Mouse (Mus musculus): Measurements from ENCODE around the gene Madd. TPM values are rescaled to one million over a fixed set of nuclear protein-coding genes. Genes with fewer than 3 reads are reported as not detected.

The Madd gene
- polyA plus RNA-seq, 1 experiment = 44.4 TPM

DNA sequence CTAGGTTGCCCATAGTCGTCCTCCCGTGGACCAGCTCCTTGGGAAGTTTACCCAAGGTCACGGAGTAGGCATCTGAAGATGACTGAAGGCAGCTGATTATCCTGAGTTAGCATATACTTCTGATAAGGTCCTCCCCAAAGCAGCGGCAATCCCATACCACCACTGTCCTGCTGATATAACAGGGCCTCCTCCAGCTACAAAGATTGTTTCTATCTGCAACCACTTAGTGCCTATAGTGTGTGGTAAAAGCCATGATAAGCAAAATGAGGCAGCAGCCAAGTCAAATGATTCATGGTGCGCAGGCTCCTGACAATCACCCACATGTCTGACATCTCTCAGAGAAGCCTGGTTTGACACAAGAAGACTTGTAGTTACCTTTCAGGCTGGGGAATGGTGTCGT is 18.6 kb downstream of the Madd start:
- 70% methylated on average over 6 of the region's 6 CpGs for WGBS
- Histone ChIP-seq H3K27ac (ENCODE audit: control insufficient read depth, insufficient read depth, low read depth, low read length, poor library complexity) (no peak overlapping the region), H3K4me1 (ENCODE audit: control insufficient read depth, insufficient read depth, low read length) (no peaks in the 10 kb centered on the region), H3K4me3 (replicated peaks; ENCODE audit: control insufficient read depth, low read depth, low read length) (no peak overlapping the region)
- TF ChIP-seq POLR2A (IDR thresholded peaks at IDR 0.05; ENCODE audit: borderline replicate concordance, control insufficient read depth, low read depth, low read length) = no peak
- no peak for TF ChIP-seq CTCF (IDR thresholded peaks at IDR 0.05; ENCODE audit: control insufficient read depth, insufficient read depth, low read length)

DNA sequence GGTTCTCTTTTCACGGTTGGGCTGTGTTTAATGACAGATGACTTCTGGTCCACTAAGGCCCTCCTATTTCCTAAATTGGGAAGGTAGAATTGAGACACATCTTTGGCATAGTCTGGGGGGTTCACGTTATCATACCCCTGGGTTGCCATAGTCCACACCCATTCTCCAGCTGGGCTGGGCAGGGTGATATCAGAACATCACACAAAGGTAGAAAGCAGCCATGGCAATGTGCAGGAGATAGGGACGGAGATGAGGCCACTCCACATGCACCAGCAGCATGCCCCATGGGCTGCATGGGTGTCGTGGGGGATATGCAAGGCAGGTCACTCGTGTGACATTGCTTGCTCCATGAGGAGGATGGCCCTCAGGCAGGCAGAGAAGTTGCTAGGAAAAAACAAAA is 20.1 kb downstream of the Madd start:
- TF ChIP-seq CTCF (IDR thresholded peaks at IDR 0.05; ENCODE audit: control insufficient read depth, insufficient read depth, low read length) (no peak), POLR2A (IDR thresholded peaks at IDR 0.05; ENCODE audit: borderline replicate concordance, control insufficient read depth, low read depth, low read length) (no peak)
- 62% methylated on average over 5 of the region's 5 CpGs for WGBS
- H3K4me3 ChIP-seq (replicated peaks; ENCODE audit: control insufficient read depth, low read depth, low read length) = no peak overlapping the region
- H3K27ac ChIP-seq (ENCODE audit: control insufficient read depth, insufficient read depth, low read depth, low read length, poor library complexity) = no peak overlapping the region
- no peaks in the 10 kb centered on the region for H3K4me1 ChIP-seq (ENCODE audit: control insufficient read depth, insufficient read depth, low read length)

DNA sequence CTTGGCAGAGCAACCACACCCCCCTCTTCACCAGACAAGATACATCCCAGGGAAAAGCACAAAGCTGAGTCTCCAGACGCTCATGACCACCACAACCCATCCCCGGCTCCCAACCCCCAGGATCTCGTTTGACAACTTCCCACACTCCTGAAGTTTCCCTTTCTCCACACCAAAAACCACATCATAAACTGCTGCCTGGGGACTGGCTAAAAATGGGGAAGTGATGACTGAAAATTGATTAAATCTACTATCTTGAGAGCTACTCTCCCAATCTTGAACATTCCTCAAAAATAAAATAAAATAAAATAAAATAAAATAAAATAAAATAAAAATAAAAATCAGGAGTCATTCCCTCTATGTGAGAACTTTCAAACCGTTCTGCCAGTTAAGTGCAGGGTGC is 20.7 kb downstream of the Madd start:
- Histone ChIP-seq H3K4me3 (replicated peaks; ENCODE audit: control insufficient read depth, low read depth, low read length) (no peak overlapping the region), H3K4me1 (ENCODE audit: control insufficient read depth, insufficient read depth, low read length) (no peaks in the 10 kb centered on the region), H3K27ac (ENCODE audit: control insufficient read depth, insufficient read depth, low read depth, low read length, poor library complexity) (no peak overlapping the region)
- WGBS = 57% methylated on average over 4 of the region's 4 CpGs
- TF ChIP-seq POLR2A (IDR thresholded peaks at IDR 0.05; ENCODE audit: borderline replicate concordance, control insufficient read depth, low read depth, low read length) (no peak), CTCF (IDR thresholded peaks at IDR 0.05; ENCODE audit: control insufficient read depth, insufficient read depth, low read length) (no peak)

DNA sequence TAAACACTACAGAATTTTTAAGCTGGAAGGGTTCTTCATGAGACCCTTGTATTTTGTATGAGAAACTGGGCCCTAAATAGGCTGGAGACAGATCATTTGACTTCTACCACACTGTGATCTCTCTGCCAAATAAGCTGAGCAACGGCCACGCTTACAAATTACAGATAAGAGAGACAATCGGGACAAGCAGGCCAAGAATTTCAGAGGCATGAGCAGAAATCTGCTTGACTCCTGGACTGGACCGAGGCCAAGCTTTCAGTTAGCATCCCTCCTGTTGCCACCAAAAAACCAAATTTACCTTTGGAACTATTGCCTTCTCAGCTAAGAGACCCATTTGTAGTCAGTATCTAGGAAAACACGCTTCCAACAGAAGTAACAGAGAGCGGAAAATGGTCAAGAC is 23.0 kb downstream of the Madd start:
- WGBS = 80% methylated on average over 6 of the region's 6 CpGs
- Histone ChIP-seq H3K27ac (ENCODE audit: control insufficient read depth, insufficient read depth, low read depth, low read length, poor library complexity) (no peak overlapping the region), H3K4me3 (replicated peaks; ENCODE audit: control insufficient read depth, low read depth, low read length) (no peak overlapping the region), H3K4me1 (ENCODE audit: control insufficient read depth, insufficient read depth, low read length) (no peaks in the 10 kb centered on the region)
- TF ChIP-seq CTCF (IDR thresholded peaks at IDR 0.05; ENCODE audit: control insufficient read depth, insufficient read depth, low read length) (no peak), POLR2A (IDR thresholded peaks at IDR 0.05; ENCODE audit: borderline replicate concordance, control insufficient read depth, low read depth, low read length) (no peak)

DNA sequence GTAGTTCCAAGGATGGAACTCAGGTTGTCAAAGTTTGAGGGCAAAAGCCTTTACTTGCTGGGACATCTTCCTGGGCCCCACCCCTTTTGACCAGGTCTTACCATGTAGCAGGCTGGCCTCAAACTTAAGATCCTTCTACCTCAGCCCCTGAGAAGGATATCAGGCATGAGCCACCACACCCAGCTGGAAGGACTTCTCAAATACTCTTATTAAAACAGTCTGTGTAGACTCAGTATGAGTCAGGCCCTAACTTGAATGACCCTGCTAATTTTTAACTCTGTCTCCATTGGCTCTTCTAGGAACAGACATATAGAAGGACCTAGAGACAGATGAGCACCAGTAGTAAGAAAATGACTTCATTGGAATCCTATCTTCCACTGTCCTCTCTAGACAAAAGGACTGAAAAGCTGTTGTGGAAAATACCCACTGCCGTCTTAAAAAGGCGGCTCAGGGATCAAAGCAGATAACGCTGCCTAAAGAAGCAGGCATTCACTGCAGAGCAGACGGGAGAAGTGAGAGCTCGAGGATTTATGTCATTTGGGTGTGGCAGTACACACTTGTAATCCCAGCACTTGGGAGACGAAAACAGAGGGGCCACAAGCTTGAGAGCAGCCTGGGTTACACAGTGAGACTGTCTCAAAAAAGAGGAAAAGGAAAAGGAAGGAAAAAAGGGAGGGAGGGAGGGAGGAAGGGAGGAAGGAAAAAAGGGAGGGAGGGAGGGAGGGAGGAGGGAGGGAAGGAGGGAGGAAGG is 26.5 kb downstream of the Madd start:
- Histone ChIP-seq H3K4me1 (ENCODE audit: control insufficient read depth, insufficient read depth, low read length) (no peaks in the 10 kb centered on the region), H3K4me3 (replicated peaks; ENCODE audit: control insufficient read depth, low read depth, low read length) (no peak overlapping the region), H3K27ac (ENCODE audit: control insufficient read depth, insufficient read depth, low read depth, low read length, poor library complexity) (no peak overlapping the region)
- TF ChIP-seq CTCF (IDR thresholded peaks at IDR 0.05; ENCODE audit: control insufficient read depth, insufficient read depth, low read length) (no peak), POLR2A (IDR thresholded peaks at IDR 0.05; ENCODE audit: borderline replicate concordance, control insufficient read depth, low read depth, low read length) (no peak)
- 82% methylated on average over 6 of the region's 6 CpGs for WGBS

DNA sequence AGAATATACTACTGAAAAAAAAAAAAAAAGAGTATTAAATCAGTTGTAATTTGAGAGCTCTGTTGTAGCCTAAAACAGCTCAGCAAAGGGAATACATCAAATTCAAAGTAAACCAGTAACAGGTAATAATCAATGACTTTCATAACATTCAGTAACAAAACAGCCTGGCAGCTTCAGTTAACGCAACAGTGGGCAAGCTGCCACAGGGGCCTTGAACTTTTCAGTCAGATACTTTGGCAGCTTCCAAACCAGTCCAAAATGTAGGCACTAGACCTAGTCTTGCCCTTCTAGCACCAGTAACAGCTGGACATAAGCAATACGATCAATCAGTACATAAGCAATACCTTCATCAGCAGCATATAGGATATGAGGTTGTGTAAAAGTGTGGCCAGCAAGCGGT is 29.5 kb downstream of the Madd start:
- Histone ChIP-seq H3K4me1 (ENCODE audit: control insufficient read depth, insufficient read depth, low read length) (no peaks in the 10 kb centered on the region), H3K27ac (ENCODE audit: control insufficient read depth, insufficient read depth, low read depth, low read length, poor library complexity) (no peak overlapping the region), H3K4me3 (replicated peaks; ENCODE audit: control insufficient read depth, low read depth, low read length) (no peak overlapping the region)
- 85% methylated on average over 3 of the region's 3 CpGs for WGBS
- TF ChIP-seq CTCF (IDR thresholded peaks at IDR 0.05; ENCODE audit: control insufficient read depth, insufficient read depth, low read length) (no peak), POLR2A (IDR thresholded peaks at IDR 0.05; ENCODE audit: borderline replicate concordance, control insufficient read depth, low read depth, low read length) (no peak)

DNA sequence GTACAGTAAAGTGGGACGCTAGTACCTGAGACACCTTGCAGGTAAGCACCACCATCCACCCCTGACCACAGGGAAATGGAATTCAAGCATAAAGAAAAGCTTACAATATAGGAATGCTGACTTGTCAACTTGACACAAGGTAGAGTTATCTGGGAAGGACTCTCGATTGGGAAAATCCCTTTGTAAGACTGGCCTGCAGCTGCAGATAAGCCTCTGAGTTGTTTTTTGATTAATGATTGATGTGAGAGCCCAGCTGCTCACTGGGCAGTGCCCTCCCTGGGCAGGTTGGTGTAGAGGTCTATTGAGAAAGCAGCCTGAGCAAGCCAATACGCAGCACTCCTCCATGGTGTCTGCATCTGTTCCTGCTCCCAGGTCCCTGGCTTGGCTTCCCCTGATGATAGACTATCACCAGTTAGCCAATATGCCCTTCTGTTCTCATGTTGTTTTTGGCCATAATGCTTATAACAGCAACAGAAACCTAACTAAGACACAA is 30.7 kb downstream of the Madd start:
- no peak overlapping the region for H3K4me3 ChIP-seq (replicated peaks; ENCODE audit: control insufficient read depth, low read depth, low read length)
- H3K27ac ChIP-seq (ENCODE audit: control insufficient read depth, insufficient read depth, low read depth, low read length, poor library complexity) = no peak overlapping the region
- no peaks in the 10 kb centered on the region for H3K4me1 ChIP-seq (ENCODE audit: control insufficient read depth, insufficient read depth, low read length)
- 80% methylated on average over 3 of the region's 3 CpGs for WGBS
- no peak for TF ChIP-seq CTCF (IDR thresholded peaks at IDR 0.05; ENCODE audit: control insufficient read depth, insufficient read depth, low read length)
- no peak for TF ChIP-seq POLR2A (IDR thresholded peaks at IDR 0.05; ENCODE audit: borderline replicate concordance, control insufficient read depth, low read depth, low read length)

DNA sequence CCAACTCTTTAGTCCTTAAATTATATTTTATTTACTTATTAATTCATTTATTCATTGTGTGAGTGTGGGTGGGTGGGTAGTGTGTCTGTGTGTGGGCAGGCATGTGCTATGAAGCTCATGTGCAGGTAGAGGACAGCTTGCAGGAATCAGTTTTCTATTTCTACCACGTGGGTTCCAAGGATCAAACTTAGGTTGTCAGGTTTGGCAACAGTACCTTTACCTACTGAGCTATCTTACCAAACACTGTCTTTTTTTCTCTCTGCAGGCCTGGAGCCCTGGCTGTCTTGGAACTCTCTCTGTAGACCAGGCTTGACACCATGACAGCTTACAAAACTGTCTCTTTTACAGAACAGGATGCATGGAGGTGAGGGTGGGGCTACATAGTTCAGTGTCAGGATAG is 32.3 kb downstream of the Madd start:
- no peaks in the 10 kb centered on the region for H3K4me1 ChIP-seq (ENCODE audit: control insufficient read depth, insufficient read depth, low read length)
- TF ChIP-seq CTCF (IDR thresholded peaks at IDR 0.05; ENCODE audit: control insufficient read depth, insufficient read depth, low read length) (no peak), POLR2A (IDR thresholded peaks at IDR 0.05; ENCODE audit: borderline replicate concordance, control insufficient read depth, low read depth, low read length) (no peak)
- no peak overlapping the region for H3K27ac ChIP-seq (ENCODE audit: control insufficient read depth, insufficient read depth, low read depth, low read length, poor library complexity)
- no peak overlapping the region for H3K4me3 ChIP-seq (replicated peaks; ENCODE audit: control insufficient read depth, low read depth, low read length)
- 79% methylated on average over 1 of the region's 1 CpGs for WGBS

DNA sequence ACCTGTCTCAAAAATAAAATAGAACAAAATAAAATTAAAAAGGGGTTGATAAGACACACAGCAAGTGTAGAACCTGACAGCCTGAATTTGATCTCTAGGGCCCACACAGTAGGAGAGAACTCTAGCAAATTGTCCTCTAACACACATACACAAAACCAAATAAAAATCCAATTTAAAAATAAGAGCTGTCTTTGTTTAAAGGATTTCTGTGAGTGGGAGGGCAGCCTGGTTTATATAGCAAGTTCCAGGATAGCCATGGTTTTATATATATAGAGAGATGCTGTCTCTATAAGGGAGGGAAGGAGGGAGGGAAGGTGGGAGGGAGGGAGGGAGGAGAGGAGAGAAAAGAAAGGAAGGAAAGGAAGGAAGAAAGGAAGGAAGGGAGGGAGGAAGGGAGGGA is 35.5 kb downstream of the Madd start:
- no peak overlapping the region for H3K4me3 ChIP-seq (replicated peaks; ENCODE audit: control insufficient read depth, low read depth, low read length)
- TF ChIP-seq CTCF (IDR thresholded peaks at IDR 0.05; ENCODE audit: control insufficient read depth, insufficient read depth, low read length) (no peak), POLR2A (IDR thresholded peaks at IDR 0.05; ENCODE audit: borderline replicate concordance, control insufficient read depth, low read depth, low read length) (no peak)

More for the DNA sequence above, 35.5 kb downstream of the Madd start:
- no peak overlapping the region for H3K27ac ChIP-seq (ENCODE audit: control insufficient read depth, insufficient read depth, low read depth, low read length, poor library complexity)
- H3K4me1 ChIP-seq (ENCODE audit: control insufficient read depth, insufficient read depth, low read length) = no peaks in the 10 kb centered on the region

Data from bone marrow, adult 2 months (tissue).